Mouse (Mus musculus) gastrocnemius, adult 8-10 months (tissue): Measurements from ENCODE around the gene Aamp. TPM values are rescaled to one million over a fixed set of nuclear protein-coding genes. Genes with fewer than 3 reads are reported as not detected.
A peak's percentile ranks its signal among the peaks of the same experiment; 100 is the strongest.

Experiments
- DNase-seq, 2 experiments: peaks; one replicate each; pipeline ENCODE4 v3.0.0; 2022; ENCODE audit warnings: low spot score in 2 of 2
- total RNA-seq, 4 experiments: library from RNA; stranded (reverse); gene quantifications; 2 replicates each; pipeline ENCODE4 v1.2.4; 2022

Gene Aamp
- total RNA-seq, 4 experiments from 2014 or later: 73.2 to 88.7 (median 78.0) TPM

DNA sequence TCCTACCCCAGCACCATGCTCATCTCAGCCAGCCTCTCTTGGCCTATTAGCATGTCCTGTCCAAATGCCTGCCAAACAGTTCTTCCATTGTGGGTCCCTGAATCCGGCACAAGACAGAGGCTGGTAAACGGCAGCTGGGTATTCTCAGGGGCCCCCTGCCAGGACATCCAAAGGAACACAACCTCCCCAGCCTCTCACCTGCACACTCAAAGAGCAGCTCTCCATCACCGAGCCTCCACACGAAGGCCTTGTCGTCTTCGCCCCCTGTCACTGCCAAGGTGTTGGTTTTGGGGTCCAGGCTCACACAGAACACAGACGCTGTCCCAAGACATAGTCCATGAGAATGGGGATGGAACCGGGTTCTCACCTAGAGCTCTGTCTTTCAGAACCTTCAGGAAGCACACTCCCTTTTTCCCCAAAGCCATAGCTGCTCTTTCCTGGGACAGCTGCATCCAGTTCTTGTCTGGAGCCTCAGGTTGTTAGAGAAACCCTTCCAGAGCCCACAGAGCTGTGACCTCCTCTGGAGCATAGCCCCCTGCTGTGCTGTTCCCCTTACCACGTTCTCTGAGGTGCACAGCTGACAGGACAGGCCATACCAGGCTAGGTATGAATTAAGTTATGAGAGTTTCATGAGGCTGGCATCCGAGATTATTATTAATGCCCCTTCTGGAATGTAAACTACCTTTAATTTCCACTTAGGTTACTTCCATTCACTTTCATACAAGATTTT lies 1.5 kb downstream of the Aamp start:
- no peak for DNase-seq

DNA sequence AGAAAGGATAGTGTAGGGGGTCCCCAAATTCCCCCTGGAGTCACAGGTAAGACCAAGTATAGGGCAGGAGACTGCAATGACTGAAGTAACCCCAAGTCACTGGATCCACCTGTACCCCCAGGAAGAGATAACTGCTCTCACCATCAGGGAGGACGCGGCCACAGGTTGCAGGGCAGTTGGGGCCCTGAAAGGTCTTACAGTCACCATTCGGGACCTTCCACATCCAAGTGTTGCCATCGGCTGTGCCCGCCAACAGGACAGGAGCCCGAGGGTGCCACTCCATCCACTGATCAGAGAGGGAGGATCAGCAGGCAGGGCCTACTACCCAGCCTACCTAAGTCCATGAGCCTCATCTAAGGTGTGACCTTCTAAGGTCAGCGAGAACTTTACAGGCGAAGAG lies 2.7 kb downstream of the Aamp start:
- DNase-seq: no peak

DNA sequence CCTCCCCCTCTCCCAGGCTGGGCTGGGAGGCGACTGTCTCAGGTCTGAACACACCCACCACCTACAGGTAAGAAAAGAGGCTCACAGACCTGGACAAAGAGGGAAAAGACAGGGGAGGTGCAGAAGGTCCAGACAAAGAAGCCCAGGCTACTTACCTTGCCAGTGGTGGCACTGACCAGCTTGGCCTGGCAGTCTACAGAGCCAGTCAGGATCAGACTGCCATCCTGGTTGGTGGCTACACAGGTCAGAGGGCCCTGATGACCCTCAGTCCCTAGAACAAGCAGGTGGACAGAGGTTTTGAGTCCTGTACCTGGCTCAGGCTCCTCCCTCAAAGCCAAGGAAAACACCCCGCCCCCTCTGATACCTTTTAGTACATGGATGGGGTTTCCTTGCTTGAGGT lies 3.2 kb downstream of the Aamp start:
- DNase-seq: no peak

DNA sequence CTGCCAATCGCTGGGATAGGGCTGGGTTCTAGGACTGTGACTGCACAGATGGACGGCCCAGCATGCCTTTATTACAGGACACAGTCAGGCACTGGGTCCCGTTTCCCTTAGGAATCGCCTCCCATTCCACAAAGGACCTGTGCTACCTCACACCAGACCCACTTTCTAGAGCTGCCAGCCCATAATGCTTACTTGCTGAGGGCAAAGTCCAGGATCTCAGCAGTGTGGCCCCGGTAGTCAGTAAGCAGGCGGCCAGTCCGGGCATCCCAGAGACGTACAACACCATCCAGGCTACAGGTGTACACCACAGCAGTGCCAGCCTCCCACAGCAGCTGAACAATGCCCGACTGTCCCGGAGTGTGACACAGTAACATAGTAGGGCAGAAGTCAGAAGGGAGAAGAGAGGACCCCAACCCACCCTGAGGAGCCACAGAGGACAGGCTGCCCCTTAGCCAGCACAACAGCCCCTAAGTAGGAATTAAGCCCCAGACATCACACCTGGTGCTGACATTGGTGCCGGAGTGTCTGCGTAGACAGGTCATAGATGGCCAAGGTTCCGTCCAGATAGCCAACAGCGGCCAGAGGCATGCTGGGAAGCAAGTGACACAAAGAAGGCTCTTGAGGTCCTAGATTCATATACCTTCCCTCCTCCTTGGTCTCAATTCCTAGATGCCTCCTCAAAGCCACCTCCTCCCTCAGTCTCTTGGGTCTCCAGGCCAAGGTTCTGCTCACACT lies 3.8 kb downstream of the Aamp start:
- no peak for DNase-seq

- DNase-seq: no peak
Observed at GRCm38 (mm10) chr1:74278988-74279387, 5.5 kb downstream of the Aamp start.

DNA sequence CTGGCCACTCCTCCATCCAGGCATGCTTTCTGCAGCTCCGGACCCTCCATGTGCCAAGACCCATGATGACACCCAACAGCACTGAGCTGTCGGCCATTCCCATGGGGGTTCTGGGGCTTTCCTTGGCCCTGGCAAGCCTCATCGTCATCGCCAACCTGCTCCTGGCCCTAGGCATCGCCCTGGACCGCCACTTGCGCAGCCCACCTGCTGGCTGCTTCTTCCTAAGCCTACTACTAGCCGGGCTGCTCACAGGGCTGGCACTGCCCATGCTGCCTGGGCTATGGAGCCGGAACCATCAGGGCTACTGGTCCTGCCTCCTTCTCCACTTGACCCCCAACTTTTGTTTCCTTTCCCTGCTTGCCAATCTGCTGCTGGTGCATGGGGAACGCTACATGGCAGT lies 6.0 kb downstream of the Aamp start, which contains the start of gene Gpbar1:
Gene Gpbar1, plus strand, starts transcription at position 13 of the 400 bp plus-strand sequence.
- no peak for DNase-seq

GRCm38 (mm10) chr1:74277883-74278537 lies 6.5 kb downstream of the Aamp start:
- DNase-seq: no peak

DNA sequence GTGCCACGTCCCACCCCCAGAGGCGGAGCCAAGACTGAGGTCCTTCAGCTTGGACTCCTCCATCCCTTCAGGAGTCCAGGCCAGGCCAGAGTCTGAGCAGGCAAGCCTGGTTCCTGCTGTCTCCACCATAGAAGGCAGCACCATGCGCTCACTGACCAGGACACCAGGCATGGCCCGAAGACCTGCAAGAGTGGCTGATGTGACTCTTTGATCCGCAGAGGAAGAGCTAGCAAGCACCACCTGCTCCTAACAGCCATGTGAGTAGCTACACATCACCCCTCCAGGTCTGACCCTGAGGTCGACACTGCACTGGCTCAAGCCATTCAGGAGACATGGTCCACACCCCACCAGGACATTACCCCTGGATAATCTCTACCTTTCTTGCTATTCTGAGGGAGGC lies 7.5 kb downstream of the Aamp start:
- DNase-seq: no peak

- no peak for DNase-seq
Observed at GRCm38 (mm10) chr1:74275015-74275414, 9.5 kb downstream of the Aamp start.

DNA sequence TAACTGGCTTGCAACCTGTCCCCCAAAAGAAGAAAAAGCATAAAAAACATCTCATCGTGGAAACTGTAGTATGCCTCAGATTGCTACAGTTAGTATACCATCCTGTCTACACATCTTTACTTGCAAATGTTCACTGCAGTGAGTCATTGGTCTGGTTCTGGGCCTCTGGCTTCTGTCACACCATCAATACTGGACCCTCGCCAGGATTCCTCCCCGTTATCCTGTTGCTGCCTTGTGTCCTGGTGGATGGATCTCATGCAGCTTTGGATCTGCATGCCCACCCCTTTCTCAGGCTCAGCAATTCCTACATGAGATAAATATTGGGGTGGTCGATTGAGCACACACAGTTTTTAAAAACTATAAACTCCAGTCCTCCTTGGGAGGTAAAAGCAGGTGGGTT lies 12.9 kb downstream of the Aamp start:
- DNase-seq: no peak

DNA sequence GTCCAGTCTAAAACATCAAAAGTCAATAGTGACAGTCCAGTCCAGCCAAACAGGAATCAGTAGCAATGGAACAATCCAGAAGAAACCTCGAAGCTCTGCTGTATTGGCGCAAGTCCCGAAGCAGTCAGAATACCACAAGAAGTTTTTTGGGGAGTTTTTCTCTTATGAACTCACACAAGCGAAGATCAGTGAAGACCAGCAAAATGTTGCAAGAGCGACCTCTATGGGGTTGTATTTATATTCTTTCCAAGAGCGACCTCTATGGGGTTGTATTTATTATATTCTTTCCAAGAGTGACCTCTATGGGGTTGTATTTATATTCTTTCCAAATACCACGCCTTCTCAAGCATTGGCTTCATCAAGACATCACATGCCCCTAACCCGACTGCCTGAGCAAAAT lies 15.8 kb downstream of the Aamp start:
- no peak for DNase-seq

DNA sequence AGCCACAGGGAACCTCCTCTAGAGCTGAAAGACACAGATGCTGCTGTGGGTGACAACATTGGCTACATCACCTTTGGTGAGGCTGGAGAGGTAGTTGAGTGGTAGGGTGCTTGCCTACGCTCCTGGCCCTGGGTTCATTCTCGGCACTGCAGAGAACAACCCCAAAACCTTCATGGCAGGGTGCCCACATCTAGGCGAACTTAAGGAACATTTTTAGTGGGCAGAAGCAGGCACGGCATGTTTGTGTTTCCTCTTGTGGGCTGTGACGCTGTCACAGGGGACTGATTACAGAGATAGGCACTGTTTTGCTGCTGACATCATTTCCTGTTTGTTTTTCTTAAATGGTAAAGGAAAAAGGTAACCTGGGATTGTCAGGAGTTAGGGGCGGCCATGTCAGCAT lies 22.0 kb downstream of the Aamp start:
- DNase-seq: no peak

DNA sequence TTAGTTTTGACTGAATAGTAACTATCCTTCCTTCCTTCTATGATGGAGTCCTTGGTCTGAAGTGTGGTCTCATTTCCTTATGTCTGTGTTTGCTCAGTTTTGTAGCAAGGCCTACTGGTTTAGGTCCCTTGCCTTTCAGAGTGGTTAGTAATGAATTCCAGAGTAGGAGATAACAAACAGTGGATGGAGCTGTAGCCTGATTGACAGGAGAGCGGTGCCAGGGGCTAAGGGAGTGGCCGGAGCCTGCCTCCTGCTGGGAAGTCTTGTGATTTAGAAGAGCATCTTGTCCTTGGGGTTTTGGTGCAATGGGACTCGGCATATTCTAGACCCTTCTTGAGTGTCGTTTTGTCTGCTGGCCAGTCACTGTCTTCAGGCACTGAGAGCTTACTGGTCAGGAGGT lies 27.8 kb downstream of the Aamp start:
- DNase-seq: no peak

GRCm38 (mm10) chr1:74255704-74256345 lies 28.7 kb downstream of the Aamp start:
- no peak for DNase-seq

- no peak for DNase-seq
Observed at GRCm38 (mm10) chr1:74250096-74250495, 34.4 kb downstream of the Aamp start.

DNA sequence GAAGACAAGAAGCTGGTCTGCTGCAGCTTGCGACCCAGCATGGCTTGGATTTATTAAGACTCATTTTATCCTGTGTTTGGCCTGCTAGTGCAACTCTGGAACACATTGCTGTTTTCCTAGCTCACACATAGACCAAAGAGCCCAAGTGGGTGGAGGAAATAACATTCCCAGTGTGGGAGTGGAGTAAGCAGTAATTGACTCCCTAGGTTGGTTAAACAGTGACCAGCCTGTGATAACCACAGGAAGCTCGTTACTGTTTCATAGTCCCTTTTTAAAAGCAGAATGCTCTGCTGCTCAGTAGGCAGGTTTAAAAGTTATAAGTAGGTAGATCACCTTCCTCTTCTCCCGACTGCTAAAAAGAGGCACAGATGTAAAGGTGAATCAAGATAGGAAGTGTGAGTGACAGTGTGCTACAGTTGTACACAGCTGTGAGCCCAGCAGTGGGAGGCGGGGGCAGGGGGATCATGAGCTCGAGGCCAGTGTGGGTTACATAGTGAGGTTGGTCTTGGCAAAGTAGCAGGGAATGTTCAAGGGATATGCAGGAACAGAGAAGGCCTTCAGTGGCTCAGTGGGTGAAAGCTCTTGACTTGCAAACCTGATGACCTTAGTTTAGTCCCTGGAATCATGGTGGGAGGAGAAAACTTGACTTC lies 35.1 kb downstream of the Aamp start:
- DNase-seq: no peak

GRCm38 (mm10) chr1:74248799-74249198 lies 35.7 kb downstream of the Aamp start:
- DNase-seq: peak in 1 of 2 experiments; percentile 4

GRCm38 (mm10) chr1:74245525-74245924 lies 39.0 kb downstream of the Aamp start:
- no peak for DNase-seq

GRCm38 (mm10) chr1:74240832-74241231 lies 43.7 kb downstream of the Aamp start:
- no peak for DNase-seq

DNA sequence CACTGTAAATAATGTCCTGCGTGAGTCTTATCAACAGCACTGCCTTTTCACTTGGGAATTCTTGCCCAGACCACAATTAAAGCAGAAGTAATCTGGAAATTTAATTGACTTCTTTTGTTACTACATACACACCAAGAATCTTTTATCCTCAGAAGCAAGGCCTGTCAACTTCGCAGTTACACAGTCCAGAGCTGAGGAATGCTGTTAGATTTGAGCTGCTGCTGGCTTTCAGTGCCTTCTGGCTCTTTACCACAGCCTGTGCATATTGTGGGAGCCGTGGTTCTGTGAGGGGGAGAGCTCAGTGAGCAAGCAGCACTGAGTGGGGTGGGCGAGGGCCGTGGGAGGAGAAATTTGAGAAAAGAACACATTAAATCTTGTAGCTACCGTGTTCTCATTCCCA lies 44.2 kb downstream of the Aamp start:
- DNase-seq: no peak

DNA sequence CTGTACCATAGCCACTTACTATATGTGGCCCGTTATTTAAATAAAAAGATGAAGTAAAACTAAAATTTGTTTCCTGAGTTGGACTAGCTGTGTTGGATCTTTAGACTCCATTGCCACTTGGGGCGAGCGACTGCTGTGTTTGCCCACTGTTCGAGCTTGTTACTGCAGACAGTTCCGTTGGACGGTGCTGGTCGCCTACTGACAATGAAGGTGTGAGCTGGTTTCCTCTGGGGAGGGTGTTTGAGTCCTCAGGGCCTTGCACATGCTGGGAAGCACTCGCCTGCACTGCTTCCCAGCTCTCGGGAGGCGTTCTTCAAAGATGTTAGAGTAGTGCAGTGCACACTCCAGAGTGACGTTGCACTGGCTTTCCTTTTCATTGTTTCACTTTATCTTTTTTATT lies 44.9 kb downstream of the Aamp start:
- no peak for DNase-seq
